Mouse (Mus musculus) kidney, adult 2 months (tissue): ENCODE data around the gene Pgm1. TPM values are rescaled to one million over a fixed set of nuclear protein-coding genes. Genes with fewer than 3 reads are reported as not detected.

Experiments
- DNase-seq: peaks from one replicate; pipeline ENCODE4 v3.0.0; 2021
- H3K27ac ChIP-seq: fragments of 200-500 bp; 2 replicates; pipeline ENCODE4 v1.5.1; 2012; ENCODE audit warnings: low read depth, low read length, control low read depth, inconsistent platforms; ENCODE audit not compliant: insufficient read depth
- H3K27me3 ChIP-seq: fragments of 200-500 bp; replicated peaks from 2 replicates; pipeline ENCODE4 v1.6.1; 2012; ENCODE audit warnings: mild to moderate bottlenecking, moderate library complexity, low read length, inconsistent platforms; ENCODE audit not compliant: control insufficient read depth, insufficient read depth
- H3K36me3 ChIP-seq: fragments of 200-500 bp; 2 replicates; pipeline ENCODE4 v1.6.1; 2012; ENCODE audit warnings: mild to moderate bottlenecking, moderate library complexity, low read length, inconsistent platforms; ENCODE audit not compliant: control insufficient read depth, insufficient read depth
- H3K4me1 ChIP-seq: fragments of 200-500 bp; 2 replicates; pipeline ENCODE4 v1.6.1; 2011; ENCODE audit warnings: low read length; ENCODE audit not compliant: control insufficient read depth, insufficient read depth
- H3K4me3 ChIP-seq: fragments of 200-500 bp; 2 replicates; pipeline ENCODE4 v1.5.1; 2011; ENCODE audit warnings: mild to moderate bottlenecking, low read depth, low read length, control low read depth; ENCODE audit not compliant: insufficient read depth
- CTCF ChIP-seq: fragments of 200-500 bp; conservative IDR thresholded peaks from 2 replicates; pipeline ENCODE4 v1.5.1; 2011; ENCODE audit warnings: low read depth, mild to moderate bottlenecking, control low read depth, low read length, moderate library complexity, mixed read lengths; ENCODE audit not compliant: insufficient read depth, insufficient read length
- POLR2A ChIP-seq: fragments of 200-500 bp; IDR thresholded peaks from one replicate; pipeline ENCODE4 v1.6.1; 2011; ENCODE audit warnings: low read depth, low read length, control low read depth
- WGBS: fragments of 180-500 bp; shearing (Covaris S2); methylation state at CpG from one replicate; pipeline ENCODE4 v1.1.7; 2018; 5-methylcytosine and 5-hydroxymethylcytosine counted together
- polyA plus RNA-seq: library from polyadenylated mRNA; depleted of rRNA; stranded (reverse); fragments of >200 nt; gene quantifications from 2 replicates; pipeline ENCODE4 v1.2.3, GENCODE M21; 2012

Gene Pgm1
- polyA plus RNA-seq, 1 experiment, result 84.2 TPM

DNA sequence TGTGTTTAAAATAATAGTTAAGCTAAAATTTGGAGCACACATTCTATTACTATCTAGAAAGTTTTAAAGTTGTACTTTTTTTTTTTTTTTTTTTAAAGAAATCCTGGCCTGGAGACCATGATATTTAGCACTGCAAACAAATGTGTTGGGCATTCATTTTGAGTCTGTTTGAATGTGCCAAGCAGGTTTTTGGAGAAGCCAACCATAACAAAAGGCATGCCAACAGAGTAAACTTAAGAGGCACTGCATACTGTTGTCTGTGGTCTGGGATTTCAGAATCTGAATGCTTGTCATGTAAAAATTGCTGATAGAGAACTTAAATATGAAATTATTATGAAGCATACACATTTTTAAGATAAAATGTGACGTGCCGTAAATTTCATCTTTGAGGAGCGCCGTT is 28.0 kb downstream of the Pgm1 start:
- H3K27ac ChIP-seq, result no peak overlapping the region
- H3K27me3 ChIP-seq, result no peaks in the 10 kb centered on the region
- peaks cover 11% of the 10 kb centered on the region for H3K4me1 ChIP-seq
- no peak overlapping the region for H3K4me3 ChIP-seq
- H3K36me3 ChIP-seq, result no peaks in the 10 kb centered on the region
- DNase-seq, result peak; percentile 25
- TF ChIP-seq POLR2A (no peak), CTCF (no peak)
- 97% methylated on average over 4 of the region's 4 CpGs for WGBS

DNA sequence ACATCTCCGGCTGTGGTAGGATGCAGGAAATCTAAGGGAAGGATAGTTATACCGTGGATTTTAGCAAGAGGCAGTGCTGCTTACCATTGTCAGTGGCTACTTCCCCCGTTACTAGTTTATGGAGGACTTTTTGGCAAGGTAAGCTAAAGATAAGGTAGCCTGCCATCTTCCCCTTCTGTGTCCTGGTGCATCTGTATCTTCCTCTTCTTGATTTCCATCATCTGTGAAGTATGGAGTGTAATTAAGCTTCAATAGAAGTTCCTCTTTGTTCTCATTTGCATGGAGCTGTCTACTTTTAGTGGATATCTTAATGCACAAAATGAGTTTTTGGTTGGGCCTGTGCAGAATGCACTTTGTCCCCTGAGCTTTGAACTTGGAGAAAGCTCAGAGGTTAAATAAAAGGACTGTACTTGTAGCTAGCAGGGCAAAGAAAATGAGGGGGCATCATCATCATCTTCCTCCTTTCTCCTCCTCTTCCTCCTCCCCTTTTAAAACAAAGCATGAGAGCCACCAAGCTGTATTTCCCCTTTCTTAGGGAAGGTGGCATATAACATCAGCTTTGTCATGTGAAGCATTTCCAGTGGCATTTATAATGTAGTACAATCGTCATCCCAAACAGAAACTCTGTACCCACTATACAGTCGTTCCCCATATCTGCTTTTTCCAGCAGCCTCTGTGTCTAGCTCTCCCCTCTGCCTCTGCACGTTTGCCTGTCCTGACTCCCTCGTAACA is 29.0 kb downstream of the Pgm1 start:
- Histone ChIP-seq H3K27ac (no peak overlapping the region), H3K36me3 (no peaks in the 10 kb centered on the region), H3K4me1 (peaks cover 11% of the 10 kb centered on the region), H3K4me3 (no peak overlapping the region), H3K27me3 (no peaks in the 10 kb centered on the region)
- no peak for TF ChIP-seq CTCF
- TF ChIP-seq POLR2A, result no peak
- peak; percentile 56 for DNase-seq
- 76% methylated on average over 7 of the region's 7 CpGs for whole genome bisulfite sequencing

DNA sequence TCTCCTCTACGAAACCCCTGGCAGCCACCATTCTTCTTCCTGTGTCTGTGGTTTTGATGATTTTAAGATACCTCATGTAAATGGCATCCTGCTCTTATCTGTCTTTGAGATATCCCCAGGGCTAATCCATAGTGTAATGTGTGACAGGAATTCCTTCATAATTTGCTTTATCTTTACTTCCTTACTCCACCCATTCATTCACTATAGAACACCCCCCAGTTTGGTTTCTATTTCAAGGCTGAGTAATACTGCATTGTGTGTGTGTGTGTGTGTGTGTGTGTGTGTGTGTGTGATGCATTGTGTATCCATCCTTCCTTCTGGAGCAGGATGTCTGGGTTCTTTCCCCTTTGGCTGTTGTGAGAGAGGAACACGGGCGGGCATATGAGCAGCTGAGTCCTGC is 30.1 kb downstream of the Pgm1 start:
- Histone ChIP-seq H3K27ac (no peak overlapping the region), H3K4me1 (peaks cover 7% of the 10 kb centered on the region; the same call in 1 of the 2 replicates), H3K27me3 (no peaks in the 10 kb centered on the region), H3K4me3 (no peak overlapping the region), H3K36me3 (no peaks in the 10 kb centered on the region)
- TF ChIP-seq CTCF, result no peak
- no peak for TF ChIP-seq POLR2A
- no peak for DNase-seq
- 82% methylated on average over 3 of the region's 3 CpGs for whole genome bisulfite sequencing

DNA sequence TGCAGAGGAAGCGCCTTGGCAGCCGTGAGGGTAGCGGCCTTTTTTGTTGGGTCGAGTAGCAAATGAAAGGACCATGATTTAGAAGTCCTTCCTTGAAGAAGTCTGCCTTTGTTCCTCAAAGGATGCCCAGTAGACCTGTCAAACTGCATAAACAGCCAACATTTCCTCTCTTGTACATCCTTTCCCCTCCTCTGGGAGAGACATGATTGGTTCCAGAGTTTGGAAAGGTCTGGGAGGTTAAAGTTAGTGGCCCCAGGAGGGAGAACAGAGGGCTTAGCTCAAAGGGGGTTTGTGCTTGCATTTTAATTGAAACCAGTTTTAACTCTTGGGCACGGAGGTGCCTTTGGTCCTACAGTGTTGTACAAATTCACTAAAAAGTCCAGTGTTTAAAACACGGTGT is 37.3 kb downstream of the Pgm1 start:
- Histone ChIP-seq H3K36me3 (no peaks in the 10 kb centered on the region), H3K27ac (no peak overlapping the region), H3K4me3 (no peak overlapping the region), H3K27me3 (no peaks in the 10 kb centered on the region), H3K4me1 (no peaks in the 10 kb centered on the region)
- 87% methylated on average over 6 of the region's 6 CpGs for WGBS
- TF ChIP-seq POLR2A (no peak), CTCF (no peak)
- no peak for DNase-seq

DNA sequence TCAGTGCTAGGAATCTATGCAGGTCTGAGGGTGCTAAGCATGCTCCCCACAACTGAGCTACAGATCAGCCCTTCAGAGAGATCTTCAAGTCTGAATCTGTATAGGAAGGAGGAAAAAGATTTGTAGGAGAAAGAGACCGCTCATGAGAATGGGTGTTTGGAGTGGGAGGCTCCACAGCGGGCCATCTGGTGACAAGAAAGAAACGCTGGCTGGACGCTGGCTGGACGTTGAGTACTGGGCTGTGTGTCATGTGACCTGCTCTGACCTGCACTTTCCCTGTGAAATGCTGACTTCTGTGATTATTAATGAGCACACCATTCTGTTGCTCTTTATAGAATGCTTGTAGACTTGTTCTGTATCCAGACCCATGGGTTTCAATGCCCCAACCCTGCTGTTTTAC is 40.1 kb downstream of the Pgm1 start:
- Histone ChIP-seq H3K4me1 (no peaks in the 10 kb centered on the region), H3K27me3 (no peaks in the 10 kb centered on the region), H3K36me3 (no peaks in the 10 kb centered on the region; the same call in 1 of the 2 replicates), H3K4me3 (no peak overlapping the region), H3K27ac (0 out of 2 replicates have a peak overlapping the region, but pooled peaks have one; percentile 79)
- TF ChIP-seq POLR2A (no peak), CTCF (no peak)
- 27% methylated on average over 5 of the region's 5 CpGs for WGBS
- peak; percentile 72 for DNase-seq

DNA sequence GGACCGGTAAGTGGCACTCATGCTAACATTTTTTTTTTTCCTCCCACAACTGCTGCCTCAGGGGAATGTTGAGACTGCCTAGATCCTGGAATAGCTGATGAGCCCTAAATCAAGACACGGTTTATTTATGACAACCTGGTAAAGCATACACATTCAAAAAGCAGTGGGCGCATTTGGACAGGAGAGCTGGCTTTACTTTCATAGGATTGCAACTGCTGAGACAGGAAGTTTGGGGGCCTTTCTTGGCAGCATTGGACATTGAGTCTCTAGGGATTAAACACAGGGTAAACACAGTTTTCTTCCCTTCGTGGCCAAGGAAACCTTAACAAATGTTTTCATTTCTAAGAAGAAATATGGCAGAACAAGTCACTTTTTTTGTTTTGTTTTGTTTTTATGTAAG is 40.9 kb downstream of the Pgm1 start:
- TF ChIP-seq POLR2A (no peak), CTCF (no peak)
- 57% methylated on average over 4 of the region's 4 CpGs for WGBS

DNA sequence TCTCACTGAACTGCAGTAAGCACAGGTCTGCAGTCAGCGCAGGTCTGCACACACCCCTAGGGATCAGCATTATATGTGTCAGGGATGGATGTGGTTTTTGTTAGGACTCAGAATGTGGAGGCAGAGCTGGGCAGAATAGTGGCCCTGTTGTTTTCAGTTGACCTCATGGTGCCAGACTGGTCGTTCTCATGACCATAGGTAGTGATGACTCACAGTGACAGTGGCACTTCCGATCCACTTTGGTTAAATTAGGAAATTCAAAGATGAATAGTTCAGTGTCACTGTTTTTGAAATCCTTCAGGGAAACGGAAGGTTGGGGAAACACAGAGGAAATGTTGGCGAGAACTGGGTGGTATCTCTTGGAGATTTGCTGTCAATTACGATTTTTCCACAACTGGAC is 43.7 kb downstream of the Pgm1 start:
- no peak for DNase-seq
- TF ChIP-seq CTCF (no peak), POLR2A (no peak)
- Histone ChIP-seq H3K27ac (no peak overlapping the region), H3K36me3 (no peaks in the 10 kb centered on the region; the same call in 1 of the 2 replicates), H3K4me3 (no peak overlapping the region), H3K27me3 (no peaks in the 10 kb centered on the region), H3K4me1 (no peaks in the 10 kb centered on the region)
- 80% methylated on average over 6 of the region's 6 CpGs for WGBS

More for the DNA sequence above, 40.9 kb downstream of the Pgm1 start:
- peak overlapping the region; percentile 79 for H3K27ac ChIP-seq
- H3K4me3 ChIP-seq, result no peak overlapping the region
- peak; percentile 49 for DNase-seq
- no peaks in the 10 kb centered on the region; the same call in 1 of the 2 replicates for H3K36me3 ChIP-seq
- H3K4me1 ChIP-seq, result no peaks in the 10 kb centered on the region
- no peaks in the 10 kb centered on the region for H3K27me3 ChIP-seq
